Mouse (Mus musculus) spleen, adult 2 months (tissue): ENCODE measurements around the gene Borcs8.

Experiments used
- CTCF ChIP-seq: fragments of 200-500 bp; IDR thresholded peaks from 2 replicates; pipeline ENCODE4 v1.5.1; 2011; ENCODE audit warnings: mild to moderate bottlenecking, inconsistent platforms; ENCODE audit not compliant: insufficient read depth, insufficient read length, insufficient replicate concordance; ENCODE audit errors: extremely low read depth
- POLR2A ChIP-seq: fragments of 200-500 bp; IDR thresholded peaks from 2 replicates; pipeline ENCODE4 v1.6.1; 2011; ENCODE audit warnings: low read depth, low read length, inconsistent platforms

GRCm38 (mm10) chr8:70134931-70135330 is 4.4 kb upstream of the Borcs8 start:
- TF ChIP-seq CTCF = no peak
- no peak for TF ChIP-seq POLR2A
